Mouse (Mus musculus) gastrocnemius, postnatal 36 days (tissue): ENCODE data around the gene Pbx1. TPM values are rescaled to one million over a fixed set of nuclear protein-coding genes. Genes with fewer than 3 reads are reported as not detected.

Source experiments
- DNase-seq, 2 experiments: peaks; one replicate each; pipeline ENCODE4 v3.0.0; 2022
- intact Hi-C: fragments of 180-260 bp; cut with DNase I; formaldehyde crosslinking; loops from one replicate; pipeline ENCODE4 v1.15.1; 2025
- total RNA-seq, 2 experiments: library from RNA; stranded (reverse); gene quantifications; 2 replicates each; pipeline ENCODE4 v1.2.3; 2021

Pbx1 gene
- total RNA-seq, 2 experiments from 2014 or later = 15.1 to 17.7 TPM

DNA sequence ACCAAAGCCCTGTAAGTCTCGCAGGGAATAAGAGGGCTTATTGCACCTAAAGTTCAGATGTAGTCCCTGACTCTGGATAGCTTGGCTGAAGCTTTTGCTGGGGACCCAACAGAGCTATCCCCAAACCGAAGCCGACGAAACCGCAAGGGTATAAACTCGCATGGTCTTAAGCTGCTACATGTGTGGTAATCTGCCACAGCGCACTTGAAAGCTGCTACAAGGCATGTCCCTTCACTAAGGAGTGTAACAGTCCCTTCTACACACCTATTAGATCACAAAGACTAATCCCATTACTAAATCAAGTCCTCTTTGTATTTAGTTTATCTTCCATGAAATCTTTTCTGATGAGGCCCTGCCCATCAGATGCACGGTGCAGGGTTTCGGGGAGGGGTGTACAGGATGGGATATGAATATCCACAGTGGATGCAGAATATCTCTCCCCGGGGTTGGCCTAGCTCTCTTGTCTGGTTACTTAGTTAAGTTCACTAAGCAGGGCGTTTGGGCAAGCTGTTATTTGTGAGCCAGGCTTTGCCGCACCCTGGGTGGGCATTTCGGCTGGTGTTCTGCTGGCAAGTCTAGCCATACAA is 231.4 kb downstream of the Pbx1 start:
- DNase-seq = no peak
- intact Hi-C loops = no loop called here

DNA sequence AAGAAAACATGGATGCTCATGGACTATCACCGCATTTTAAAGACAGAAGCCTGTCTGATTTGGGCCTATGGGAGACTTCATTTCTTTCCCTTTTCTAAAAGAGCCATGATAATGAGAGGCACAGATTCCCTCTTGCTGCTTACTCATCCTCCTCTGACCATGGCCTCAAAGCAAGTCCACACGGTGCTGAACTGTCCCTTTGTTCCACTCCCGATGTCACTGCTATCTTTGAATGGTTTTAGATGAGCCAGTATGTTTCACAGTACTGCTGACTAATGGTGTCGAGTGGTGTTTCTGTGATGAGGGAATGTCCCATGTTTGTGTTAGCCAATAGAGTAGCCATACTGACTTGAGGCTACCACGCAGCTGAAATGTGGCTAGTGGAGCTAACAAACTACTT is 233.8 kb downstream of the Pbx1 start:
- intact Hi-C loops = no loop called here
- DNase-seq = no peak

- intact Hi-C loops = no loop called here
- DNase-seq = no peak
Observed at GRCm38 (mm10) chr1:168197908-168198258, 234.2 kb downstream of the Pbx1 start.

GRCm38 (mm10) chr1:168197195-168197907 is 234.7 kb downstream of the Pbx1 start:
- no peak for DNase-seq
- intact Hi-C loops = no loop called here

GRCm38 (mm10) chr1:168193364-168193763 is 238.7 kb downstream of the Pbx1 start:
- intact Hi-C loops = no loop called here
- no peak for DNase-seq

DNA sequence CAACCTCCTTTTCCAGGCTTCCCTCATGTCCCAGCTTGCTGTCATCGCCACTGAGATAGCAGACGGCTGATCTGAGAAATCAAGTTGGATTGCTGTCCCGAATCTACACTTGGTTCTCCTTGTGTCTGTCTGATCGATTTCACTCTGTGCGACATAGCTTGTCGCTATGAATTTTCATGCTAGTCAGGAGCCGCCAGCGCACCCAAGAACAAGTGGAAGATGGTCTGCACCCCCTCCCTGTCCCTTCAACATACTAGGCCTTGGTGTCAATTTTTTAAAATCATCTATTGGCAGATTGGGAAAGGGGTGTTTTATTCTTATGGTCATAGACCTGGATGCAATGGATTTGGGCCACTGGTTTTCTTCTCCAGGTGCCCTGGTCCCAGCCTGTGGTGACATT is 249.3 kb downstream of the Pbx1 start:
- intact Hi-C loops = no loop called here
- no peak for DNase-seq

- intact Hi-C loops = no loop called here
Observed at GRCm38 (mm10) chr1:168180622-168181441, 251.2 kb downstream of the Pbx1 start.

DNA sequence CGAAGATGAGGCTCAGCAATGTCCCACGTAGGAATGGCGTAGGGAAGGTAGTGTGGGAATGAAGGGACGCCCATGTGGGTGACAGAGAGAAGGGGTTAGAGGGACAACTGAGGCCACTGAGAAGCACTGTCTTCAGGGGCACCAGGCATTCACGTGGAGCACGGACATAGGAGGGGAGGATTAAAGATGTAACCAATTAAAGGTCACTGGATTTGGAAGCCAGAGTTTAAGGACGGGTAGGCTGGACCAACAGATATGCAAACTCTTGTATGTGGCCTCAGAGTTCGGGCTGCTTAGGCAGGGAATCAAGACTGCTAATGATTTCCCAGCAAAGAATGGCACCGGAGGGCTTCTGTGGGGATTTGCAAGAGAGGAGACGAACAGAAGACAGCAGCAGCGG is 252.4 kb downstream of the Pbx1 start:
- intact Hi-C loops = no loop called here

More at GRCm38 (mm10) chr1:168180622-168181441, 251.2 kb downstream of the Pbx1 start:
- DNase-seq = peak; percentile 50 to 56

GRCm38 (mm10) chr1:168178611-168179010 is 253.5 kb downstream of the Pbx1 start:
- DNase-seq = no peak
- intact Hi-C loops = no loop called here

More for the DNA sequence above, 252.4 kb downstream of the Pbx1 start:
- no peak for DNase-seq

DNA sequence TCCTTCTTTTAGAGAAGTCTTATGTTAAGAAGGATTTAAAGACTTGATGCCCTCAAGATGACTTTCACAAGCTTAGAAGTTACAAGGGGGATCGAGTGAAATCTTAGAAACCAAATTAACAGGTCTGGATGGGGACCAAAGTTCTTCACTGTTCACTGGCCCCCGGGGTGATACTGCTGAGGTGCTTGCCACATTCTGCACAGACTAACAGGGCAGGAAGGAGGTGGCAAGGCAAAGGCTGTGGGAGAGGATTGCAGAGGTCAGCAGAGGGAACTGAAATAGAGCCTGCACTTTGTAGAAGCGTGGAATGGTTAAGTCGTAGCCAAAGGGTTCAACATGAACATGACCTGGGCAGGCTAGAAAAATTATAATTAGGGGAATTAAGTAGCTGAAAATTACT is 256.5 kb downstream of the Pbx1 start:
- no peak for DNase-seq
- intact Hi-C loops = no loop called here

- intact Hi-C loops = no loop called here
- DNase-seq = no peak
Observed at GRCm38 (mm10) chr1:168169791-168170190, 262.3 kb downstream of the Pbx1 start.

GRCm38 (mm10) chr1:168169052-168169779 is 262.9 kb downstream of the Pbx1 start:
- DNase-seq = no peak
- intact Hi-C loops = no loop called here

DNA sequence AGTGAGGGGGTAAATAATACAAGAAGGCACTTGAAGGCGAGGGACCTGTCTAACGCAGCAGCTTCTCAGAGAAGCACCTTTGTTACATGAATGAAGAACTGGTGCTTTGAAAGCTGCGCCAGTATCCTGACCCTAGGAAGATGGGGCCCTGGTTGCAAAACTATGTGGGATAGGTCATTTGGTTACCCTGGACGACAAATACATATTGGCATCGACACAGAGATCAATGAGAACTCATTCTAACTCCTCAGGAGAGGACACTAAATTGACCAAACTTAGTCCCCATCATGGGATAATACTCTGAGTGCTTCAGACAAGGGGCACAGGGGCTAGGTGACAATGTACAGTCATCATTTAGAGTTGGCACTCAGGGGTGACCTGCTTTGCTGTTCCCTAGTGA is 264.3 kb downstream of the Pbx1 start:
- no peak for DNase-seq
- intact Hi-C loops = no loop called here

DNA sequence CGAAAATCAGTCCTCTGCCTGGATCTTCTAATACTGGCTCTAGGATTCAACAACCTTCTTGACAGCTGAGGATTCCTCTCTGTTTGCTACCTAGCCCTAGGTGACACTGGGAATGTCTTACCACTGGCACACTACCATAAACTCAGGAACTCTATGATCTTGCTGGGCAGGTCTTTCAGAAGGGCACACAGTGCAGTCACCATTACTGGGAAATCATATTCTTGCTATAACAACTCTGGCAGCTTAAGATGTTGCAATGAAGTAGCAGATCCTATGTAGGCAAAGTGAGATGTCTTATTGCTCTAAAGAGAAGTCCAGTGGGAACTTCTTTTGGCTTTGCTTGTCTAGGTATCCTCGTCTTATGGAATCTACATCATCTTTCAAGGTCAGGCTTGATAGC is 265.2 kb downstream of the Pbx1 start:
- intact Hi-C loops = no loop called here

DNA sequence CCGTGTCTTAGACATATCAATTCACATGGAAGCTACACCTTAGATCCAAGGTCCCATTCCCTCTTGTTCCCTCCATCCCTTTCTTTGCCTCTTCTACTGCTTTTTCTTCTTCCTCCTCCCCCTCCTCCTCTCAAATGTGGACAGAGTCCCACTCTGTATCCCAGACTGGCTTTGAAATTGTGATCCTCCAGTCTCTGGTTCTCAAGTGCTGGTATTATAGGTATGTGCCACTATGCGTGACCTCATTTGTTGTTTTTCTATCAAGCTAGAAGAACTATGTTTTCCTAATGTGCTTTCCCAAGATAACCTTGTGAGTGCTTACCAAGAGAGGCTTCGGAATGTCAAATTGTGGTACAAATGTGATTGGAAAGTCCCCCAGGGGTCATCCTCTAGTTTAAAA is 267.1 kb downstream of the Pbx1 start:
- intact Hi-C loops = no loop called here
- no peak for DNase-seq

More for the DNA sequence above, 265.2 kb downstream of the Pbx1 start:
- DNase-seq = no peak

- intact Hi-C loops = no loop called here
- DNase-seq = no peak
Observed at GRCm38 (mm10) chr1:168163521-168164233, 268.4 kb downstream of the Pbx1 start.

GRCm38 (mm10) chr1:168139138-168139682 is 292.9 kb downstream of the Pbx1 start:
- intact Hi-C loops = no loop called here
- no peak for DNase-seq

DNA sequence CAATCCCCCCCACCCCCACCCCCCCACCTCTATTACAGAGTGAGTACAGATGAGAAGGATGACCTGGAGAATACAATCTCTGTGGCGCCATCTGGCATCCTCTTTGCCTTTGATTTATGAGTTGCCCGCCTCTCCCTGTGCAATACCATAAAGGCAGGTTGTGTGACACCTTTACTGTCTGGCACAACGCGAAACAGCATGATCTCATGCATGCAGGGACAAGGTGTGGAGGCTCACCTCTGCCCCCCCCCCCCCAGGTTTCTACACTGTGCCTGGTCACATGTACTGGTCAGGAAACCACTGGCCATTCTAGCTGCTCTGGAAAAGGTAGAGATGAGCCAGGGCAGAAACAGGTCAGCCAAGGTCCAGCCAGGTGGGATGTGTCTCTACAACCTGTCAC is 293.4 kb downstream of the Pbx1 start:
- intact Hi-C loops = no loop called here
- no peak for DNase-seq

DNA sequence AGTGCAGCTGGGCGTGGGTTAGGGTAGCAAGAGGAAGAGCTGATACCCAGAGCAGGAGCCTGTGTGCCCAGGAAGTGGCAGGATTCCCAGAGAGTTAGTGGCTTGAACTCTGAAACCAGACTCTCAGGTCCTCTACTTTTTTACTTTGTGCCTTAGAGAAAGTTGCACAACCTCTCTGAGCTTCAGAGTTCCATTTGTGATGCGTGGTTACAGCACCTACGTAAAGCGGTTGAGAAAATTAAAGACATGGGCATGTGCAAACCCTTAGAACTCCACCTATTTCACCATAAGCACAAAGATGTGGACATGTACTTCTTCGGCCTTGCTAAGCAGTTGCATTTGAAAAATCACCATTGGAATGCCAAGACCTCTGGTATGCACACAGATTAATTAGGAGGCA is 294.2 kb downstream of the Pbx1 start:
- DNase-seq = no peak
- intact Hi-C loops = no loop called here

- intact Hi-C loops = no loop called here
Observed at GRCm38 (mm10) chr1:168135545-168135944, 296.5 kb downstream of the Pbx1 start.

More at GRCm38 (mm10) chr1:168135545-168135944, 296.5 kb downstream of the Pbx1 start:
- no peak for DNase-seq
